Mouse (Mus musculus): ENCODE data around the gene St6galnac6. TPM values are rescaled to one million over a fixed set of nuclear protein-coding genes. Genes with fewer than 3 reads are reported as not detected.

St6galnac6 gene
- polyA plus RNA-seq, 1 experiment from 2014 or later, result 12.2 TPM

DNA sequence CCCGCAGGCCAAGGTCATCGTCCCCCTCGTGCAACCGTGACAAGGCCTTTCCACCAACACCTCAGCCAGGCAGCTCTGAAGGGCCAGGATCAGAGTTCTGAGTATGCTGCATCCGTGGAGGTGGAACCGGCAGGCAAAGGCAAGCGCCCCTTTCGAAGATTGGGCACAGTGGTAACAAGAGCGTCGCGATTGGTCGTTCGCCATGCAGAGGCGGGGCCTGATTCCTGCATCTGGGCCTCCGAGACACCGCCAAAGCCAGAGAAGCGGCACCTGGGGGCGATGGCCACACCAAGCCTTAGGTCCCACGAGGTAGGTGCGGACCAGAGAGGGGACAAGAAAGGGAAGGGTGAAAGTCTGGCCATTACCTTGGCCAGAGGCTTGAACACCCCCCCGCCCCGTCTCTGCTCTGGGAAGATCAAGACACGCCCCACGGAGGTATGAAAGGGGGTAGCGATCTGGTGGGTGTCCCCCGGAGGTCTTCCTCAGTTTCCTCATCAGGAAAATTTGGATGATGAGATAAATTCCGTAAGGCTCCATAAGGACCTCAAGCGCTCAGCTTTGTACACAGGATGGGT, 23.8 kb upstream of the St6galnac6 start, which contains the start of gene 9430097D07Rik:
Gene 9430097D07Rik (minus strand): TSS at position 99 of the 575 bp plus-strand sequence.
- H3K36me3 ChIP-seq (ENCODE audit: control insufficient read depth, insufficient read depth, low read length), result peaks cover 14% of the 10 kb centered on the region; the same call in 1 of the 2 replicates
- 6% methylated on average over 28 of the region's 28 CpGs for WGBS
- H3K9me3 ChIP-seq (ENCODE audit: control insufficient read depth, low read length), result no peaks in the 10 kb centered on the region
- H3K4me3 ChIP-seq (ENCODE audit: control insufficient read depth in 1 of 2, insufficient read depth in 1 of 2, low read depth in 1 of 2, low read length in 2 of 2), result peak within 1 kb of the TSS; percentile 22 to 39
- peak within 1 kb of the TSS; percentile 58 for H3K9ac ChIP-seq (ENCODE audit: low read length)
- H3K4me2 ChIP-seq (ENCODE audit: low read length), result peak within 1 kb of the TSS; percentile 78
- ATAC-seq (ENCODE audit: insufficient number of reproducible peaks, insufficient read depth, low FRiP score, low read depth), result no peak
- H3K27ac ChIP-seq (replicated peaks in 1 of 2; ENCODE audit: control insufficient read depth in 1 of 2, insufficient read depth in 1 of 2, low read depth in 2 of 2, low read length in 2 of 2), result no peak within 1 kb of the TSS
- H3K27me3 ChIP-seq (ENCODE audit: control insufficient read depth, insufficient read depth, low read length), result peaks cover 34% of the 10 kb centered on the region
- H3K4me1 ChIP-seq (ENCODE audit: control insufficient read depth in 2 of 2, insufficient read depth in 2 of 2, low read length in 2 of 2), result peaks cover 3 to 17% of the 10 kb centered on the region in 2 experiments; a peak in 3 of 4 replicates

DNA sequence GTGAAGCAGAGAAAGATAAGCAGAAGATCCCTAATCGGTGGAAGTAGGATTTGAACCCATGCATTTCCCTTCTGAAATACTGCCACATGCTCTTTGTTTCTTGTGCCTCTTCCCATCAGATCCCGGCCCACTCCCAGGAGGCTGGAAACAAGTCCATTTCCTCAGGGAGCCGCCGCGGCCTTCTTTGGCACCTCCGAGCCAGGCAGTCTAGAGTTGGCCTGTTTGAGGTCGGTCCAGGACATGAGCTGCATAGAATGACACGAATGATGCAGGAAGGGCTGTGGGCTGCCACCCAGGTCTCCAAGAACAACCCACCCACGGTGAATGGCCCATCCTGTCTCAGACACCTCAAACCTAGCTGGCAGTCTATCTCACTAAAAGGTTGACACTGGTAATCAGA, 23.0 kb upstream of the St6galnac6 start:
- Histone ChIP-seq H3K9me3 (ENCODE audit: control insufficient read depth, low read length) (no peaks in the 10 kb centered on the region), H3K9ac (ENCODE audit: low read length) (no peak overlapping the region), H3K36me3 (ENCODE audit: control insufficient read depth, insufficient read depth, low read length) (peaks cover 14% of the 10 kb centered on the region; the same call in 1 of the 2 replicates), H3K4me3 (ENCODE audit: control insufficient read depth in 1 of 2, insufficient read depth in 1 of 2, low read depth in 1 of 2, low read length in 2 of 2) (no peak overlapping the region), H3K27ac (replicated peaks in 1 of 2; ENCODE audit: control insufficient read depth in 1 of 2, insufficient read depth in 1 of 2, low read depth in 2 of 2, low read length in 2 of 2) (no peak overlapping the region), H3K4me2 (ENCODE audit: low read length) (no peak overlapping the region), H3K27me3 (ENCODE audit: control insufficient read depth, insufficient read depth, low read length) (peaks cover 36% of the 10 kb centered on the region), H3K4me1 (ENCODE audit: control insufficient read depth in 2 of 2, insufficient read depth in 2 of 2, low read length in 2 of 2) (peaks cover 4 to 14% of the 10 kb centered on the region in 2 experiments)
- ATAC-seq (ENCODE audit: insufficient number of reproducible peaks, insufficient read depth, low FRiP score, low read depth), result no peak
- 85% methylated on average over 9 of the region's 9 CpGs for WGBS

DNA sequence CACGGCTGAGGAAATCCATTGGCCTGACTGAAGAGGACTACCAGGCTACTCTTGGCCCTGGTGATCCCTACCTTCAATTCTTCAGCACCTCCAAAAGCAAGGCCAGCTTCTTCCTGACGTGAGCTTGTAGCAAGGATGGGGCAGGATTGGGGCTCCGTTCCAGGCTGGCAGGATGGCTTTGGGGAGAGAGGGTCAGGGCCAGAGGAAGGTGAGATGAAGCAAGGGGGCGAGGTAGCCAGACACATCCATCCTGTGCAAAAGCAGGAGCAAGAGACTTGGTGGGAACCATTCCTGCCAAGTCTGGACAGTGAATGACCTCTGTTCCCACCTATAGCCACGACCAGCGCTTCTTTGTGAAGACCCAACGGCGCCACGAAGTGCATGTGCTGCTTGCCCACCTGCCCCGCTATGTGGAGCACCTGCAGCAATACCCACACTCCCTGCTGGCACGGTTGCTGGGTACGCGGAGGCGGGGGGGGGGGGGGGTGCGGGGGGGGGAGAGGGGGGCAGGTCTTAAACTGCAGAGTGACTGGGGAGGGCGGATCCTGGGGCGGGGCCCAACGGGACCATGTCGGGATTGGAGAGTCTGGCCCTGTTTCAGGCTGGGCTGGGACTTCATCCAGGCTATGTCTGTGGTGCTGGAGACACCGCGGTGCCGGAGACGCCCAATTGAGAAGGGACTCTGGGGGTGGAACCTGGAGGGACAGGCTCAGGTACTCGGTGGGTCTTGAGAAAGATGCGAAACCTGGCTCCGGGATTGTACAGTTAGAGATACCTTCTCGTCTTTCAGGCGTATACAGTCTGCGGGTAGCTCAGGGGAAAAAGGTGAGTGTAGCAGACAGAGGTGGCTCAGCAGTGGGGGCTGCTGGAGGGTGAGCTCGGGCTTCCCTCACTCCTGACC, 21.1 kb upstream of the St6galnac6 start:
- Histone ChIP-seq H3K9me3 (ENCODE audit: control insufficient read depth, low read length) (no peaks in the 10 kb centered on the region), H3K27ac (replicated peaks in 1 of 2; ENCODE audit: control insufficient read depth in 1 of 2, insufficient read depth in 1 of 2, low read depth in 2 of 2, low read length in 2 of 2) (no peak overlapping the region), H3K4me1 (ENCODE audit: control insufficient read depth in 2 of 2, insufficient read depth in 2 of 2, low read length in 2 of 2) (peaks cover 8 to 9% of the 10 kb centered on the region in 2 experiments; a peak in 3 of 4 replicates), H3K9ac (ENCODE audit: low read length) (no peak overlapping the region), H3K4me3 (ENCODE audit: control insufficient read depth in 1 of 2, insufficient read depth in 1 of 2, low read depth in 1 of 2, low read length in 2 of 2) (no peak overlapping the region), H3K36me3 (ENCODE audit: control insufficient read depth, insufficient read depth, low read length) (peaks cover 2% of the 10 kb centered on the region; the same call in 1 of the 2 replicates), H3K4me2 (ENCODE audit: low read length) (no peak overlapping the region), H3K27me3 (ENCODE audit: control insufficient read depth, insufficient read depth, low read length) (peaks cover 39% of the 10 kb centered on the region)
- 33% methylated on average over 28 of the region's 30 CpGs for WGBS
- no peak for ATAC-seq (ENCODE audit: insufficient number of reproducible peaks, insufficient read depth, low FRiP score, low read depth)

DNA sequence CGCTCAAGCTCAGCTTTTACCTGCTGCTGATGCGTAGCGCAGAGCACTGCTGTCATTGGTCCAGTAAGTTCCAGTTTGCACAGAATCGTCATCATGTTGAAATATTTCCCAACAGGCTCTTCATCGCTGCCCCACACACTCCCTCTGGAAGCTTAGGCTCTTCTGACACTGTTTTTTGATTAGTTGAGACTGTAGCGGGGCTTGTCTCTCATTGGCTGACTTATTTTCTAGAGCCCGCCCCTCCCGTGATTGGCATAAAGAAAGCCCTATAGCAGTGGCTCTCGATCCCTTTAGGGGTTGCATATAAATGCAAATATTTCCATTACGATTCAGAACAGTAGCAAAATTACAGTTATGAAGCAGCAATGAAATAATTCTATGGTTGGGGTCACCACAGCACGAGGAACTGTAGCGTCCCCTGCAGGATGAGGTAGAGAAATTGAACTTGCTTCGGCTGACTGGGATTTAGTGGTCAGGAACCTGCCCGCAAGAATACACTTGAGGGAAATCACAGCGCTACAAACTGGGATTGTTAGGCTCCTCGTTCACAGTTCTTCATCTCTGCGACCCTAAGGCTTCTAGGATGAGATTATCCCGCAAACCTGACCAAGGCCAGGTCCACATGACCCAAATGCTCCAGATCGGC, 17.9 kb upstream of the St6galnac6 start:
- no peak overlapping the region; the same call in 1 of the 2 replicates for H3K9ac ChIP-seq (ENCODE audit: low read length)
- H3K9me3 ChIP-seq (ENCODE audit: control insufficient read depth, low read length), result no peaks in the 10 kb centered on the region
- H3K4me2 ChIP-seq (ENCODE audit: low read length), result peak overlapping the region; percentile 50
- peaks cover 31% of the 10 kb centered on the region for H3K27me3 ChIP-seq (ENCODE audit: control insufficient read depth, insufficient read depth, low read length)
- H3K36me3 ChIP-seq (ENCODE audit: control insufficient read depth, insufficient read depth, low read length), result no peaks in the 10 kb centered on the region
- 37% methylated on average over 19 of the region's 19 CpGs for WGBS
- H3K4me3 ChIP-seq (ENCODE audit: control insufficient read depth in 1 of 2, insufficient read depth in 1 of 2, low read depth in 1 of 2, low read length in 2 of 2), result peak overlapping the region; percentile 11 to 16; a peak in 3 of 4 replicates
- H3K4me1 ChIP-seq (ENCODE audit: control insufficient read depth in 2 of 2, insufficient read depth in 2 of 2, low read length in 2 of 2), result peaks cover 2 to 8% of the 10 kb centered on the region in 2 experiments; a peak in 3 of 4 replicates
- H3K27ac ChIP-seq (replicated peaks in 1 of 2; ENCODE audit: control insufficient read depth in 1 of 2, insufficient read depth in 1 of 2, low read depth in 2 of 2, low read length in 2 of 2), result no peak overlapping the region
- ATAC-seq (ENCODE audit: insufficient number of reproducible peaks, insufficient read depth, low FRiP score, low read depth), result no peak

DNA sequence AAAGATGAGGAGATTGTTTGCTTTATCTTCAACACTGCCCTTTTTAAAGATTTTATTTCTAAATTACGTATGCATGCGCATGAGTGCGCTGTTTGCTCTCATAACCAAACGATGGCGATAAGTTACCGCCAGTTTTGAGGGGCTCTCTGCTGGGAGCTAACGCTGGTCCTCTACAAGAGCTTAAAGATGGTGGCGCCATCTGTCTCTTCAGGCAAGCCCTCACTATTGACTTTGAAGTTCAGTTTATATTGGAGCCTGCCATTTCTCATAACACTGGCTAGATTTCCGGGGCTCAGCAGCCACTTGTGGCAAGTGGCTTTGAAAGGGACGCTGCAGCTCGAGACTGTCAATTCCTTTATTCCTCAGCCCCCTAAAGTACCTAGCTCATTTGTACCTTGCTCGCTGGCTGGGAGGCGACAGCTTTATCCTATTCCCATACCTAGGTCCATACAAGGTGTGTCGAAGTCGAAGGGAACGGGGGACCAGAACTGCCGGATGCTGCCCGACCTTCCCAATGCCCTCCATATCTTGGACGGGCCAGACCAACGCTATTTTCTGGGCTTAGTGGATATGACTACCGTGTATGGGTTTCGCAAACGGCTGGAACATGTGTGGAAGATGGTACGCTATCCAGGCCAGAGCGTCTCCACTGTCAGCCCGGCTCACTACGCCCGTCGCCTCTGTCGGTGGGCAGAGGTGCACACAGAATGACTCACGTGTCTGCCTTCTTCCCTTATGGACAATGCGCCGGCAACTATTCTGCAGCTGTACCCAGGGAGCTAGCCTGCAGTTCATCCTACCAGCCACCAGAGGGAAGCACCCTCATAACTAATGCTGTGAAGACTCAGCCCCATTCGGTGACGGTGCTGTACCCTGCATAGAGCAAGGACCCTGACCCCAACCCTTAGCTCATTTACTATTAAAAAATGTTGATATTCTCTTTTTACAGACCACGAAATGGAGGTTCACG, 16.4 kb upstream of the St6galnac6 start:
- peak overlapping the region; percentile 59 for H3K4me2 ChIP-seq (ENCODE audit: low read length)
- peak overlapping the region; percentile 9 to 21; a peak in 3 of 4 replicates for H3K4me3 ChIP-seq (ENCODE audit: control insufficient read depth in 1 of 2, insufficient read depth in 1 of 2, low read depth in 1 of 2, low read length in 2 of 2)
- H3K9ac ChIP-seq (ENCODE audit: low read length), result 0 out of 2 replicates have a peak overlapping the region, but pooled peaks have one; percentile 1
- WGBS, result 11% methylated on average over 37 of the region's 37 CpGs
- H3K27ac ChIP-seq (replicated peaks in 1 of 2; ENCODE audit: control insufficient read depth in 1 of 2, insufficient read depth in 1 of 2, low read depth in 2 of 2, low read length in 2 of 2), result no peak overlapping the region
- H3K27me3 ChIP-seq (ENCODE audit: control insufficient read depth, insufficient read depth, low read length), result peaks cover 27% of the 10 kb centered on the region
- peak; percentile 61 for ATAC-seq (ENCODE audit: insufficient number of reproducible peaks, insufficient read depth, low FRiP score, low read depth)
- peaks cover 8 to 17% of the 10 kb centered on the region in 2 experiments for H3K4me1 ChIP-seq (ENCODE audit: control insufficient read depth in 2 of 2, insufficient read depth in 2 of 2, low read length in 2 of 2)
- H3K36me3 ChIP-seq (ENCODE audit: control insufficient read depth, insufficient read depth, low read length), result no peaks in the 10 kb centered on the region
- H3K9me3 ChIP-seq (ENCODE audit: control insufficient read depth, low read length), result no peaks in the 10 kb centered on the region

DNA sequence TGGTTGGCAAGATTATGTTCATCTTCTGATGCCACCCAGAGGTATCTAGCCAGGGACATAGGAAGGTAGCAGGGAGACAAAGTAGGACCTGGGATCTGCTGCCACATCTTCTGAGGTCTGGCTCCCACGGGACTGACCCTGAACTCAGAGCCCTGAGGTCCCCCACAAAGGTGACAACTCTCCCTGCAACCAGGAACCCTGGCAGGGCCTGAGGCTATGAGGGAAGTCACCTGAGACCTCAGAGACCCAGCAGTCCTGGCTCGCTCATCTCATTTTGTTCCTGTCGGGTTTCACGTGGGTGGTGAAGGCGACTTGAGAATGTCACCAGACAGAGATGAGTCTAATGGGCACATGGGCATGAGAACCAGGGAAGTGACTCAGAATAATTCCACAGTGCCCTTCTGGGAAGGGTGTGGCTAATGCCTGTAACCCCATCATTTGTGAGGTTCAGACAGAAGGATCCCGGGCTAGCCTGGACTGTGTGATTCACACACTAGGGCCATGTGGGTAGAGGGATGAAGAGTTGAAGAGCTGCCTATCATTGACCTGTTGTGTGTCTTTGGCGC, 14.3 kb upstream of the St6galnac6 start:
- Histone ChIP-seq H3K4me1 (ENCODE audit: control insufficient read depth in 2 of 2, insufficient read depth in 2 of 2, low read length in 2 of 2) (peaks cover 28 to 31% of the 10 kb centered on the region in 2 experiments), H3K27me3 (ENCODE audit: control insufficient read depth, insufficient read depth, low read length) (peaks cover 9% of the 10 kb centered on the region; the same call in 1 of the 2 replicates), H3K36me3 (ENCODE audit: control insufficient read depth, insufficient read depth, low read length) (peaks cover 7% of the 10 kb centered on the region; the same call in 1 of the 2 replicates), H3K27ac (replicated peaks in 1 of 2; ENCODE audit: control insufficient read depth in 1 of 2, insufficient read depth in 1 of 2, low read depth in 2 of 2, low read length in 2 of 2) (no peak overlapping the region), H3K9ac (ENCODE audit: low read length) (no peak overlapping the region), H3K4me2 (ENCODE audit: low read length) (no peak overlapping the region), H3K4me3 (ENCODE audit: control insufficient read depth in 1 of 2, insufficient read depth in 1 of 2, low read depth in 1 of 2, low read length in 2 of 2) (no peak overlapping the region), H3K9me3 (ENCODE audit: control insufficient read depth, low read length) (no peaks in the 10 kb centered on the region)
- ATAC-seq (ENCODE audit: insufficient number of reproducible peaks, insufficient read depth, low FRiP score, low read depth), result no peak
- 76% methylated on average over 7 of the region's 7 CpGs for WGBS
